Mouse (Mus musculus) adrenal gland, postnatal 14 days (tissue): ENCODE results near the gene Gm17026. TPM values are rescaled to one million over a fixed set of nuclear protein-coding genes. Genes with fewer than 3 reads are reported as not detected.
"Not testable (repeated sequence)": the region's sequence is repeated elsewhere in the genome, so short reads cannot be mapped to it uniquely, and the experiment has no call there.

Source experiments
- DNase-seq: peaks from one replicate; pipeline ENCODE4 v3.0.0; 2021; ENCODE audit warnings: mixed read lengths
- long read RNA-seq, 2 experiments: library from polyadenylated mRNA; stranded (forward); transcript quantifications; one replicate each; pipeline ENCODE4 v2.0.0; 2021
- microRNA-seq, 2 experiments: library from miRNA; unstranded; fragments of <30 nt; microRNA quantifications; one replicate each; pipeline ENCODE4 v1.2.0; 2021
- total RNA-seq: library from RNA; stranded (reverse); gene quantifications from 2 replicates; pipeline ENCODE4 v1.2.3, GENCODE M21; 2021

Gene Gm17026
- total RNA-seq, result not detected in 2 replicates
- long read RNA-seq, experiment 1, result 0 reads
- long read RNA-seq, experiment 2, result 0 reads

DNA sequence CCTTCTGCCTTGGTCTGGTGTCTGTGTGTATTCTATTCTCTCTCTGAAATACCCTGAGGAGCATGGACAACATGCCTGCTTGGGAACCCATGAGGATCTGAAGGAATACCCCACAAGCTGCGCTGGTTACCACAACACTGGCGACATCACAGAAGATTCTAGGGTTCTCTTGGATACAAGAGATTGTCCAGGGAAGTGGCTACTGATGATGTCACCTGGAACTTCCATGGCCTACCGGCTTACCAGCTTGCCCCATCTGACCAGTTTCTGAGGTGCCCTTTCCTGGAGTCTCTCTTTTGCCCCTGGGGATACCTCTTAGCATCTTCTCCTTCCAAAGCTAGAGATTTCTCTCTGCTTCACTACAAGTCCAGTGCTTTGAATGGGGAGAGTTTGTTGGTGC lies at the start of gene Gm17026:
Gene Gm17026 (minus strand): TSS at position 101 of the 400 bp plus-strand sequence.
- not testable (repeated sequence) for DNase-seq

DNA sequence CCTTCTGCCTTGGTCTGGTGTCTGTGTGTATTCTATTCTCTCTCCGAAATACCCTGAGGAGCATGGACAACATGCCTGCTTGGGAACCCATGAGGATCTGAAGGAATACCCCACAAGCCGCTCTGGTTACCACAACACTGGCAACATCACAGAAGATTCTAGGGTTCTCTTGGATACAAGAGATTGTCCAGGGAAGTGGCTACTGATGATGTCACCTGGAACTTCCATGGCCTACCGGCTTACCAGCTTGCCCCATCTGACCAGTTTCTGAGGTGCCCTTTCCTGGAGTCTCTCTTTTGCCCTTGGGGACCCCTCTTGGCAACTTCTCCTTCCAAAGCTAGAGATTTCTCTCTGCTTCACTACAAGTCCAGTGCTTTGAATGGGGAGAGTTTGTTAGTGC lies 37.4 kb upstream of the Gm17026 start, which contains the start of gene Gm9611:
Gene Gm9611 (minus strand): TSS at position 101 of the 400 bp plus-strand sequence.
- not testable (repeated sequence) for DNase-seq

DNA sequence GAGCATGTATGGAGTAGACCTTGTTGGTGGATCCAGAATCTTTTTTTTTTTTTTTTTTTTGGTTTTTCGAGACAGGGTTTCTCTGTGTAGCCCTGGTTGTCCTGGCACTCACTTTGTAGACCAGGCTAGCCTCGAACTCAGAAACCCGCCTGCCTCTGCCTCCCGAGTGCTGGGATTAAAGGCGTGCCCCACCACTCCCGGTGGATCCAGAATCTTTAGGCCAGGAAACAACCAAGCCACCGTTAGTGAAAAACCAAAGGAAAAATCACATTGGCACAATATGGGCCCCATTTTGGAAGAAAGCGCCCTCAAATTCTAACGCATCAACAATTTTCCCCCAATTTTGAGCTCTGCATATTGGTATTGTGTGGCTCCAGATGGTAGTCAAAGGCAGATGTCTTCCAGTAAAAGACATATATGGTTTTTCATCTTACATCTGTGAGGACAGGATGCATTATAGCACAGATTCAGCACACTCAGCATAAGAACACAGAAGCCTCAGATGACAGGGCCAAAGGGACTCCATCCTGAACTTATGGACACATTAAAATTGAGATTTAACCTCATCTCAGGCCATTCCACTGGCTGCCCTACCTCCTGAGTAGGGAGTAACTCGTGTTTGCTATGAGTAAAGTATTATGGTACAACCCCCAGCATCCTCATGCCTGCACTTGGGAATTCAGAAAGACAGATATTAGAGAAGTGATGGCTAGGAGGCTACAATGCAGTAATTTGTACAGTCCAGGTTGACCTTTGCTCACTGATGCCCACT lies 42.9 kb downstream of the Gm17026 start:
- DNase-seq, result not testable (repeated sequence)

Small RNA genes lying within 50 kb of the gene (microRNA-seq; reads per million reads assigned to microRNA genes)
- gene Gm25208, result 0 reads per million in 2 experiments
- gene Gm25892, result 0 reads per million in 2 experiments

Other genes with a start within 250 kb of the Gm17026 start
- gene Gm7951, start 142.7 kb downstream of the Gm17026 start, total RNA-seq, result not detected in 2 replicates
- gene Gm17027, start 97.4 kb downstream of the Gm17026 start, total RNA-seq, result not detected in 2 replicates
- gene Gm3573, start 69.3 kb downstream of the Gm17026 start, total RNA-seq, result not detected in 2 replicates
- gene Gm9611, start 37.3 kb upstream of the Gm17026 start, total RNA-seq, result not detected in 2 replicates
- not detected in 2 replicates for gene Gm7995, start 50.2 kb upstream of the Gm17026 start, total RNA-seq
- not detected in 2 replicates for gene Gm8005, start 179.6 kb upstream of the Gm17026 start, total RNA-seq
- gene Gm8011, start 203.8 kb upstream of the Gm17026 start, total RNA-seq, result not detected in 2 replicates
- gene Gm8020, start 242.3 kb upstream of the Gm17026 start, total RNA-seq, result not detected in 2 replicates